In the genomic region with DNA sequence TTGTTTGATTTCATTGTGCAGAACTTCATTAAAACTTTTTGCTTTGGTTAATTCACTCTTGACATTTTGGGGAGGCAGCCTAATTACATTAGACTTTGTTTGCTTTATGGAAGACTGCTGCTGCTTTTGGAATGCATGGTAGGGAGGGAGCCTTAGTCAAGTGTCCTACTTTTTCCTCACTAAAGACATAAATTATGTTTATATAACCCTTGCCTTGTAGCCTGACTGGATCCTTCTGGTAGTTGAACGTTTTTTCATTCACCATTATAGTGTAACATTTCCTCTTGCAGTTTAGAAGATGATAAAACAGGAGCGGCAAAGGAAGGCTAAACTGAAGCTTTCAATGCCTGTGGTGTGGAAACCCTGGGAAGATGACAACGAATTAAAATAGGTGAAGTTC, we compare ENCODE assay signal across 8 mouse cellular contexts. TPM values are rescaled to one million over a fixed set of nuclear protein-coding genes. Genes with fewer than 3 reads are reported as not detected.
DNase-seq lines count a peak whose midpoint lies in the region; ATAC-seq and TF ChIP-seq lines count a peak whose summit lies in the region.

No protein-coding gene starts in this region.

- peak overlapping the region; percentile 92 for H3K27ac ChIP-seq in lung, embryonic 14.5 days (ENCODE audit: low read depth)
- H3K27ac ChIP-seq in forebrain, embryonic 10.5 days, result peak overlapping the region; percentile 96
- H3K27ac ChIP-seq in limb, embryonic 10.5 days, result peak overlapping the region; percentile 98
- H3K27ac ChIP-seq in olfactory bulb, adult 2 months (ENCODE audit: insufficient read depth, low read depth, low read length), result peak overlapping the region; percentile 78

- H3K9ac ChIP-seq in lung, embryonic 14.5 days, result peak overlapping the region; percentile 85

- DNase-seq in lung, embryonic 14.5 days, result no peak
- no peak for DNase-seq in lung, postnatal 14 days
- DNase-seq in forebrain, embryonic 10.5 days (ENCODE audit: extremely low spot score, low spot score), result no peak
- DNase-seq in limb, embryonic 10.5 days (ENCODE audit: low spot score), result no peak
- DNase-seq in Muller cell, postnatal 12 days (ENCODE audit: inconsistent ontology term), result no peak
- no peak for DNase-seq in cerebellum, postnatal 36 days
- no peak for DNase-seq in lung, postnatal 36 days

- 2% methylated on average over 3 of the region's 3 CpGs for WGBS in lung, embryonic 14.5 days
- WGBS in forebrain, embryonic 10.5 days, result 13% methylated on average over 3 of the region's 3 CpGs
- WGBS in limb, embryonic 10.5 days, result 8% methylated on average over 3 of the region's 3 CpGs
- WGBS in olfactory bulb, adult 2 months, result 4% methylated on average over 3 of the region's 3 CpGs

- no peak for TF ChIP-seq CTCF in lung, embryonic 14.5 days (IDR thresholded peaks at IDR 0.05; ENCODE audit: low read depth)
- no peak for TF ChIP-seq CTCF in olfactory bulb, adult 2 months (IDR thresholded peaks at IDR 0.05; ENCODE audit: insufficient read depth, low read depth, low read length)

- H3K4me3 ChIP-seq in lung, embryonic 14.5 days (ENCODE audit: low read depth, low read length), result peak overlapping the region; percentile 78
- H3K4me3 ChIP-seq in forebrain, embryonic 10.5 days, result peak overlapping the region; percentile 88
- peak overlapping the region; percentile 89 for H3K4me3 ChIP-seq in limb, embryonic 10.5 days
- peak overlapping the region; percentile 97 for H3K4me3 ChIP-seq in olfactory bulb, adult 2 months (ENCODE audit: insufficient read depth, low read depth, low read length)

- no peak for TF ChIP-seq POLR2A in olfactory bulb, adult 2 months (IDR thresholded peaks at IDR 0.05; ENCODE audit: insufficient read depth, low read depth, low read length)

- H3K4me1 ChIP-seq in lung, embryonic 14.5 days (ENCODE audit: insufficient read depth), result 0 out of 2 replicates have a peak, but pooled peaks cover 2% of the 10 kb centered on the region
- H3K4me1 ChIP-seq in forebrain, embryonic 10.5 days, result peaks cover 30% of the 10 kb centered on the region
- peaks cover 29% of the 10 kb centered on the region for H3K4me1 ChIP-seq in limb, embryonic 10.5 days
- H3K4me1 ChIP-seq in olfactory bulb, adult 2 months (ENCODE audit: control insufficient read depth, insufficient read depth, low read length), result peaks cover 4% of the 10 kb centered on the region; the same call in 1 of the 2 replicates

- no peaks in the 10 kb centered on the region for H3K27me3 ChIP-seq in lung, embryonic 14.5 days (ENCODE audit: insufficient read depth, low read length)
- H3K27me3 ChIP-seq in forebrain, embryonic 10.5 days (ENCODE audit: poor library complexity, severe bottlenecking), result no peaks in the 10 kb centered on the region
- H3K27me3 ChIP-seq in limb, embryonic 10.5 days (ENCODE audit: low read depth, poor library complexity, severe bottlenecking), result no peaks in the 10 kb centered on the region

- H3K36me3 ChIP-seq in lung, embryonic 14.5 days (ENCODE audit: insufficient read depth), result no peaks in the 10 kb centered on the region
- no peaks in the 10 kb centered on the region for H3K36me3 ChIP-seq in forebrain, embryonic 10.5 days (replicated peaks)
- no peaks in the 10 kb centered on the region for H3K36me3 ChIP-seq in limb, embryonic 10.5 days

- ATAC-seq in lung, embryonic 14.5 days (ENCODE audit: insufficient read depth), result peak; percentile 45; the same call in 1 of the 2 replicates

- peak overlapping the region; percentile 79 for H3K4me2 ChIP-seq in lung, embryonic 14.5 days

- no peaks in the 10 kb centered on the region for H3K9me3 ChIP-seq in lung, embryonic 14.5 days (ENCODE audit: low read depth, low read length)
- no peaks in the 10 kb centered on the region for H3K9me3 ChIP-seq in forebrain, embryonic 10.5 days
- no peaks in the 10 kb centered on the region for H3K9me3 ChIP-seq in limb, embryonic 10.5 days (replicated peaks)

RNA-seq across cellular contexts. Expression of a gene that starts 0.4 kb away (rescaled TPM):
- 12.5 and 13.9 TPM in 2 replicates for polyA plus RNA-seq in lung, embryonic 14.5 days (2014; fragmentation: Nextera tagmentation; extraction: Ambion mirVana)
- polyA plus RNA-seq in forebrain, embryonic 10.5 days (2016; fragmentation: Nextera tagmentation; extraction: Ambion mirVana), result 7.8 and 7.9 TPM in 2 replicates
- 8.2 and 8.3 TPM in 2 replicates for polyA plus RNA-seq in limb, embryonic 10.5 days (2016; fragmentation: Nextera tagmentation; extraction: Ambion mirVana)
- 75.9 TPM in 1 of 2 replicates, not detected in the other for polyA plus RNA-seq in olfactory bulb, adult 2 months (2012; ENCODE audit: insufficient read depth, insufficient read length, low replicate concordance, missing spikeins)
